Mouse (Mus musculus) left cerebral cortex, adult 9 months (tissue): ENCODE data around the gene Nexmif.
"Not testable (repeated sequence)": the region's sequence is repeated elsewhere in the genome, so short reads cannot be mapped to it uniquely, and the experiment has no call there.

ENCODE experiments used
- DNase-seq, 2 experiments: peaks; one replicate each; pipeline ENCODE4 v3.0.0; 2022; ENCODE audit warnings: low spot score in 2 of 2

Nexmif gene

GRCm38 (mm10) chrX:104200736-104201591 lies at the start of gene Nexmif:
Gene Nexmif (minus strand): TSS chrX:104201185.
- peak; percentile 6 to 21 for DNase-seq

- DNase-seq: no peak
Measured at GRCm38 (mm10) chrX:104208701-104209100, 7.7 kb upstream of the Nexmif start.

GRCm38 (mm10) chrX:104201592-104202139 lies 681 bp upstream of the Nexmif start:
- no peak for DNase-seq

GRCm38 (mm10) chrX:104200388-104200735 lies 623 bp downstream of the Nexmif start:
- DNase-seq: no peak

DNA sequence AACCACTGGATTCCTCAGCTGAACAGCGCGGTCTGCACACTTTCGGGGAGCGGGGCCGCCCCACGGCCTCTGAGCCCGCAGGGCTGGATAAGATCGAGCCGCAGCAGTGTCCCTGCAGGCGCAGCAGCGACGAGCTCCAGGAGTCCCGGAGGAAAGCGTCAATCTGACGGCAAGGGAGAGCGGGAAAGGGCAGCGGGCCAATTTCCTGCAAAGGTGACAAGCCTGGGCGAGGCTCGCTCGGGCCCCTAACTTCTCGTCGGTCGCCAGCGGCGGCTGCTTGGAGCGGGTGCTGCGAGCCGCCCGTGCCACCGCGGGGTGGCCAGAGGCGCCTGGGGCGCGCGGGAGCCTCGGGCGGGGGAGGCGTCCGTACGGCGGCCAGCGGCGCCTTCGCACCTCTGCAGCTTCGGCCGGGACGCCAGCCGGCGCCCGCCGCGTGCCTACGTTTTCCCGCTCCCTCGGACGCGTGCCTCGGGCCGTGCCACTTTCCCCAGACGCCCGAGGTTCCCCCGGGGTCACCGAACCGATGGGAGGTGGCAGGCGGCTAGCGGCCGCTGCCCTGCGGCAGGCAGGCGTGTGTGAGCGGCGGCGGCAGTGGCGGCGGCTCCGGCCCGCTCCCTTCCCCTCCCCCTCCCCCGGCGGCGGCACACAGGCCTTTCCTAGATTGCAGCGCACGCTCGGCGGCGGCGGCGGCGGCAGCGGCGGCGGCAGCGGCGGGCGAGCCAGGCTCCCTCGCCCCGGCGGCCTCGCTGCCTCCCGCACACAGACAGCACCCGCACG lies 1.2 kb downstream of the Nexmif start:
- DNase-seq: peak in 1 of 2 experiments; percentile 16

- DNase-seq: no peak
Measured at GRCm38 (mm10) chrX:104199070-104199469, 1.9 kb downstream of the Nexmif start.

GRCm38 (mm10) chrX:104196561-104196960 lies 4.4 kb downstream of the Nexmif start:
- no peak for DNase-seq

- DNase-seq: peak in 1 of 2 experiments; percentile 54
Measured at GRCm38 (mm10) chrX:104179257-104179656, 21.7 kb downstream of the Nexmif start.

DNA sequence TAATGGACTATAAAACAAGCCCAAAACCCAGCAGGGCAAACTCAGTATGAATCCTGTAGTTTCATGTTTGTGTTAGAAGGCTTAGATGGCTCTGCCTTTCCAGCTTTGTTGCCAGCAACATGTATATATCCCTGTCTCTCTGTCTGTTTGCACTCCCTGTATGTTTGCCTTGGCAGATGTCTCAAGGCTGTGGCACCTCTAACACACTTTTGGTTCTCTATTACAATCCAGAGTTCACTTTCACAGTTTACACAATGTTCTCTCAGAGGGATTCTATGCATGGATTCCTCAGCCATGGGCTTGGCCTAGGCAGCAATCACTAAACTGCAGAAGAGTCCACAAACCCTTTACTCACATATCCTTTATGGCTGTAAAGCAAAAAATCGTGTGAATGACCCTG lies 50.9 kb downstream of the Nexmif start:
- DNase-seq: no peak

DNA sequence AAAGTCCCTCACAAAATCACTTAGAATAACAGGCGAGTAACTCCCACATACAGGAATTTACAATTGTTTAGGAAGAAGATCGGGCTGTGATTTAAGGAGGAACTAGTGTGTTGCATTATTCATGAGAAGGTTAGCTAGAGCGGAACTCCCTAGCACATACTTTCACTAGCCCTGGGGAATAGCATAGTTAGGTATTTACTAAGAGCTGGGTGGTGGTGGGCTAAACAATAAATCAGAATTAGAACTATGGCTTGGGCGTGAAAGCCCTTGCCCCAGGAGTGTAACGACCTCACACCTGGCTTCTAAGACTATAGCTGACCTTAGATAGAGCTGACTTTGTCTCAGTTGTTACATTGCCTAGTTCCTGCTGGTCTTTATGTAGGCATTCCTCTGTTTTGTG lies 85.7 kb downstream of the Nexmif start:
- not testable (repeated sequence) for DNase-seq

- DNase-seq: no peak
Measured at GRCm38 (mm10) chrX:104114596-104114995, 86.4 kb downstream of the Nexmif start.

DNA sequence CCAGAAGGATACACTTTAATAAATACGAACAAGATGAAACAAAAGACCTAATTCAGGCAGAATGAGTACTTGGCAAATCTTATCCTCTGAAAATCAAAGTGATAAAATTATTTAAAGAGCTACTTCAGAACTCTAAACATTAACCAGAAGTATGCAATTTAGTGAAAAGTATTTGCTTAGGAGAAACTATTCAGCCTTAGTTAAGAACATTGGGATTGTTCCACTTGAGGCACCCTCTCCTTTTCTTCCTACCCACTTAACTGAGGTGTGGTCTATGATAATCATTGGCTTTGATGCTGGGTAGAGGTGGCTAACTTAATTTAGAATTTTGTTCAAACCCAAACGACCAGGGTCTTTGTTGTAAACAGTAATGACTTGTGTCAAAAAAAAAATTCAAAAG lies 146.1 kb downstream of the Nexmif start:
- DNase-seq: no peak

- no peak for DNase-seq
Measured at GRCm38 (mm10) chrX:104040276-104040675, 160.7 kb downstream of the Nexmif start.

DNA sequence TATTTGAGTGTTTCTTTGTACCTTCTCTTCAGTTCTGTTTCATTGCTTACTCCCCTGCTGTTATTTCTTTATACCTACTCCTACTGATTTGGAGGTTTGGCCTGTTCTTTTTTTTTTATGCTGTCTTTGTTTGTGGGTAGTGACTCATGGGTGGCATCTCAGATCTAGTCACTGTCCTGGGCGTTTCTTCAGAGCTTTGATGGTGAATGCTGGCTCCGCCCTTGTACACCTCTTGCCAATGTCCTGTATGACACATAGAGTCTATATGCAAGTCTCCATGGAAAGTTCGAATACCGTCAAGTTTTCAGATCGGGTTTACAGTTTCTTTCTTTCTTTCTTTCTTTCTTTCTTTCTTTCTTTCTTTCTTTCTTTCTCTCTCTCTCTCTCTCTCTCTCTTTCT lies 167.1 kb downstream of the Nexmif start:
- DNase-seq: no peak

GRCm38 (mm10) chrX:104032756-104033155 lies 168.2 kb downstream of the Nexmif start:
- peak in 1 of 2 experiments; percentile 3 for DNase-seq
